Mouse (Mus musculus): ENCODE results near the gene Tmem115. TPM values are rescaled to one million over a fixed set of nuclear protein-coding genes. Genes with fewer than 3 reads are reported as not detected.

Gene Tmem115
- total RNA-seq, 2 experiments from 2014 or later: 43.7 to 49.9 TPM

Other genes with a start within 250 kb of the Tmem115 start
- 10 to 100 TPM; 53.7 to 54.3 TPM for gene Mapkapk3, start 244.1 kb upstream of the Tmem115 start, total RNA-seq (2021)
- 10 to 100 TPM; 31.7 to 31.8 TPM for gene Cish, start 237.9 kb upstream of the Tmem115 start, total RNA-seq (2021)
- 10 to 100 TPM; 15.6 to 16.1 TPM for gene Hemk1, start 195.6 kb upstream of the Tmem115 start, total RNA-seq (2021)
- 1 to 10 TPM; 1.2 to 1.3 TPM for gene 6430571L13Rik, start 193.3 kb upstream of the Tmem115 start, total RNA-seq (2021)
- gene Cacna2d2, start 134.3 kb upstream of the Tmem115 start, total RNA-seq (2021): 1 to 10 TPM; 4.9 to 5.2 TPM
- 10 to 100 TPM; 16.7 to 27.4 TPM for gene Cyb561d2, start 8.2 kb downstream of the Tmem115 start, total RNA-seq (2021)
- gene Nprl2, start 8.3 kb downstream of the Tmem115 start, total RNA-seq (2021): 10 to 100 TPM; 27.9 to 29.2 TPM
- under 1 TPM; 0.20 to 0.66 TPM for gene Zmynd10, start 13.4 kb downstream of the Tmem115 start, total RNA-seq (2021)
- gene Rassf1, start 17.6 kb downstream of the Tmem115 start, total RNA-seq (2021): 10 to 100 TPM; 20.4 to 21.6 TPM
- 10 to 100 TPM; 45.2 to 52.5 TPM for gene Tusc2, start 29.3 kb downstream of the Tmem115 start, total RNA-seq (2021)
- gene Hyal2, start 34.0 kb downstream of the Tmem115 start, total RNA-seq (2021): 10 to 100 TPM; 35.8 to 37.8 TPM
- gene Hyal1, start 43.0 kb downstream of the Tmem115 start, total RNA-seq (2021): 10 to 100 TPM in 1 of 2 experiments, 1 to 10 TPM in 1; 8.6 to 10.1 TPM
- 10 to 100 TPM; 14.5 to 19.5 TPM for gene Naa80, start 44.9 kb downstream of the Tmem115 start, total RNA-seq (2021)
- gene Hyal3, start 46.9 kb downstream of the Tmem115 start, total RNA-seq (2021): 1 to 10 TPM in 1 of 2 experiments, under 1 TPM in 1; 0.99 to 1.6 TPM
- gene Ifrd2, start 53.7 kb downstream of the Tmem115 start, total RNA-seq (2021): 10 to 100 TPM; 37.8 to 43.1 TPM
- gene Sema3b, start 75.3 kb downstream of the Tmem115 start, total RNA-seq (2021): 1 to 10 TPM; 4.6 to 8.4 TPM
- 100 to 1,000 TPM; 221 to 245 TPM for gene Gnai2, start 101.4 kb downstream of the Tmem115 start, total RNA-seq (2021)
- gene Slc38a3, start 135.6 kb downstream of the Tmem115 start, total RNA-seq (2021): 1 to 10 TPM in 1 of 2 experiments, under 1 TPM in 1; 0.30 to 1.0 TPM
- not detected for gene Gnat1, start 145.8 kb downstream of the Tmem115 start, total RNA-seq (2021)
- 10 to 100 TPM; 22.6 to 41.3 TPM for gene Sema3f, start 176.5 kb downstream of the Tmem115 start, total RNA-seq (2021)
- 100 to 1,000 TPM in 1 of 2 experiments, 10 to 100 TPM in 1; 91.6 to 126 TPM for gene Rbm5, start 237.1 kb downstream of the Tmem115 start, total RNA-seq (2021)

All from adrenal gland, postnatal 36 days (tissue).